In the genomic region with DNA sequence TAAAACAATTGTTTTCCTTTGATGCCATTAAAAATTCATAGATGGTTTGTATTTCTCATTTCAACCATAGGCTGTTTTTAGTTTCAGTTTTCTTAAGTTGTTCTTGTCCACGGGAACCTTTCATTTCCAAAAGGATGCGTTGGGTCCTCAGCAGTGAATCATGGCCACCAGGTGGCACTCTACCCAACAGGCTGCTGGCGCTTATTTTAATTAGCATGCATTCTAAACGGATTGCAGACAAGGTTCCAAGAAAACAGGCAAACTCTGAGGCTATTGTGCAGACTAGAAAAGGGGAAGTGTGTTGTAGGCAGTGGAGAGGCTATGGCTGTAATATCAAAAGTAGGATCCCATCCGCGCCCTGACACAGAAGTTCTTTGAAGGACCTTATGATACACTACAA, we compare ENCODE assay signal across 9 mouse cellular contexts.
DNase-seq lines count a peak whose midpoint lies in the region; ATAC-seq and TF ChIP-seq lines count a peak whose summit lies in the region.
"Had no signal": no experiment of that assay in that cellular context is flagged by ENCODE, and none has a peak within 500 bp of the region (broad histone marks: within the 10 kb centered on the region; RNA-seq: fewer than 3 reads in every experiment).

No protein-coding gene starts in this region.

- intact Hi-C loops in gastrocnemius, postnatal 36 days (cut with DNase I), result loop anchor here (5.0 kb wide), 1 partner anchor 102 kb away; no protein-coding TSS in a partner anchor

- no peak for TF ChIP-seq POLR2A in kidney, adult 2 months (IDR thresholded peaks at IDR 0.05; ENCODE audit: low read depth, low read length)

- peak; percentile 63 for DNase-seq in kidney, adult 2 months
- DNase-seq in adrenal gland, adult (ENCODE audit: inconsistent age in 2 of 2, low spot score in 1 of 2), result peak; percentile 16 to 72
- DNase-seq in gastrocnemius, postnatal 36 days, result peak; percentile 17 to 45
- DNase-seq in layer of hippocampus, postnatal 36 days, result peak; percentile 60 to 65
- peak; percentile 56 for DNase-seq in thymus, postnatal 14 days

- H3K9me3 ChIP-seq in kidney, embryonic 16.5 days (ENCODE audit: low read length), result no peaks in the 10 kb centered on the region
- H3K9me3 ChIP-seq: embryonic facial prominence, embryonic 15.5 days had no signal

- ATAC-seq in kidney, embryonic 16.5 days (ENCODE audit: low FRiP score, low TSS enrichment), result no peak
- peak; percentile 100 for ATAC-seq in common myeloid progenitor, adult 5-6 weeks (replicated peaks; ENCODE audit: low read depth, poor library complexity, severe bottlenecking)
- peak; percentile 98 for ATAC-seq in megakaryocyte progenitor cell, adult 5-6 weeks (replicated peaks; ENCODE audit: poor library complexity)

- H3K4me3 ChIP-seq in kidney, adult 2 months (ENCODE audit: insufficient read depth, low read depth, low read length), result no peak overlapping the region
- H3K4me3 ChIP-seq in kidney, embryonic 16.5 days (ENCODE audit: low read length), result no peak overlapping the region
- H3K4me3 ChIP-seq: embryonic facial prominence, embryonic 15.5 days had no signal

- H3K4me2 ChIP-seq in kidney, embryonic 16.5 days (replicated peaks; ENCODE audit: low read depth, low read length), result no peak overlapping the region
- H3K4me2 ChIP-seq: embryonic facial prominence, embryonic 15.5 days had no signal

- no peaks in the 10 kb centered on the region for H3K36me3 ChIP-seq in kidney, adult 2 months (ENCODE audit: control insufficient read depth, insufficient read depth, low read length)
- no peaks in the 10 kb centered on the region for H3K36me3 ChIP-seq in kidney, embryonic 16.5 days (ENCODE audit: insufficient read depth, low read length)
- H3K36me3 ChIP-seq: embryonic facial prominence, embryonic 15.5 days had no signal

- H3K27me3 ChIP-seq in kidney, adult 2 months (replicated peaks; ENCODE audit: control insufficient read depth, insufficient read depth, low read length), result no peaks in the 10 kb centered on the region
- H3K27me3 ChIP-seq in kidney, embryonic 16.5 days (ENCODE audit: insufficient read depth, low read length), result no peaks in the 10 kb centered on the region
- H3K27me3 ChIP-seq: embryonic facial prominence, embryonic 15.5 days had no signal

- no peak overlapping the region for H3K9ac ChIP-seq in kidney, embryonic 16.5 days (replicated peaks; ENCODE audit: low read length)
- H3K9ac ChIP-seq: embryonic facial prominence, embryonic 15.5 days had no signal

- H3K4me1 ChIP-seq in kidney, adult 2 months (ENCODE audit: control insufficient read depth, insufficient read depth, low read length), result no peaks in the 10 kb centered on the region
- no peaks in the 10 kb centered on the region for H3K4me1 ChIP-seq in kidney, embryonic 16.5 days (ENCODE audit: insufficient read depth, low read length)
- H3K4me1 ChIP-seq: embryonic facial prominence, embryonic 15.5 days had no signal

- 42% methylated on average over 6 of the region's 6 CpGs for WGBS in kidney, adult 2 months
- 46% methylated on average over 6 of the region's 6 CpGs for WGBS in kidney, embryonic 16.5 days

- H3K27ac ChIP-seq in kidney, adult 2 months (ENCODE audit: insufficient read depth, low read depth, low read length), result no peak overlapping the region
- H3K27ac ChIP-seq in kidney, embryonic 16.5 days (ENCODE audit: low read length), result no peak overlapping the region
- H3K27ac ChIP-seq: embryonic facial prominence, embryonic 15.5 days had no signal

- peak; percentile 67 for TF ChIP-seq CTCF in kidney, adult 2 months (conservative IDR thresholded peaks at IDR 0.05; ENCODE audit: insufficient read depth, insufficient read length, low read depth, low read length)
